Mouse (Mus musculus): Measurements from ENCODE around the gene Myo15. TPM values are rescaled to one million over a fixed set of nuclear protein-coding genes. Genes with fewer than 3 reads are reported as not detected.
"Not testable (repeated sequence)": the region's sequence is repeated elsewhere in the genome, so short reads cannot be mapped to it uniquely, and the experiment has no call there.

Gene Myo15
- polyA plus RNA-seq, 1 experiment: 8.2 TPM

DNA sequence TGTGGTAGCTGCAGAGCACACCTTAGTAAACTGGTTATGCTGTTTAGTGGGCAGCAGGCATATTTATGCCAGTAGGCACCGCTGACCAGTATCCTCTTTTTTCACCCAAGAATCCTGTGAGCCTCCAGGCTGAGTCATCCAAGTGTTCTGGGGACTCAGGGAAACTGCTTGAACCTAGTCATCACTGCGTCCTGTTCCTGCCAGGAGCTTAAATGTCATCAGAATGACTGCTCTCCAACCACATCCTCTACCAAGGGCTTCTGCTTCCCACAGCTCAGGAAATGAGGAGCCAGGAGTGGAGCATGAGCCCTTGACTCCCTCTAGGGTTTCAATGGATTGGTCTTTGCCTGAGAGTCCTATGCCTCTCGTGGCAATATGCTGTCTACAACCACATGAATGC lies 32.5 kb upstream of the Myo15 start:
- no peaks in the 10 kb centered on the region for H3K27me3 ChIP-seq (ENCODE audit: control insufficient read depth, insufficient read depth, low read length)

DNA sequence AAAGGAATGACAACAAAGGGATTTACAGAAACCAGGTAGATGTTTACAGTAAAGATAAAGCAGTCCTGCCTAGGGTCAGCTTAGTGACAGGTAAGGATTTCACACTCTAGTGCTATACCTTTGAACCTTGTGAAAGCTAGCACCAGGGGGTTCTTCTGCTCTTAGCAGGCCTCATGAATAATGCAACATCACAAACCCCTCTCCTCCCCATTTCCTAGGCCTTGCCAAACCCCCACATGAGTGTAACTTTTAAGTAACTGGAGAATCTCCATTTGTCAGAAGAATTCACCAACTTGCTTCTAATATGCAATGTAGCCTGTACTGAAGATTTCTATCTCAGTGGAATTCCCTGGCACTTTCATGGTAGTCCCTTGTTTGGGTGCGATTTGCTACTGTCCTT lies 29.5 kb upstream of the Myo15 start:
- H3K4me3 ChIP-seq (ENCODE audit: control insufficient read depth, low read depth, low read length); H3K27ac ChIP-seq (ENCODE audit: control insufficient read depth, insufficient read depth, low read depth, low read length); H3K27me3 ChIP-seq (ENCODE audit: control insufficient read depth, insufficient read depth, low read length); H3K4me1 ChIP-seq (ENCODE audit: control insufficient read depth, insufficient read depth, low read length): not testable (repeated sequence)
- peaks cover 11% of the 10 kb centered on the region for H3K36me3 ChIP-seq (ENCODE audit: control insufficient read depth, insufficient read depth, low read length)

More for the DNA sequence above, 32.5 kb upstream of the Myo15 start:
- Histone ChIP-seq H3K36me3 (ENCODE audit: control insufficient read depth, insufficient read depth, low read length) (peaks cover 7% of the 10 kb centered on the region), H3K4me3 (ENCODE audit: control insufficient read depth, low read depth, low read length) (no peak overlapping the region), H3K4me1 (ENCODE audit: control insufficient read depth, insufficient read depth, low read length) (no peaks in the 10 kb centered on the region), H3K27ac (ENCODE audit: control insufficient read depth, insufficient read depth, low read depth, low read length) (no peak overlapping the region)
- no peak for TF ChIP-seq CTCF (IDR thresholded peaks at IDR 0.05; ENCODE audit: control insufficient read depth, insufficient read depth, insufficient replicate concordance, low read depth, low read length)
- TF ChIP-seq POLR2A (IDR thresholded peaks at IDR 0.05; ENCODE audit: control insufficient read depth, low read depth, low read length): no peak

DNA sequence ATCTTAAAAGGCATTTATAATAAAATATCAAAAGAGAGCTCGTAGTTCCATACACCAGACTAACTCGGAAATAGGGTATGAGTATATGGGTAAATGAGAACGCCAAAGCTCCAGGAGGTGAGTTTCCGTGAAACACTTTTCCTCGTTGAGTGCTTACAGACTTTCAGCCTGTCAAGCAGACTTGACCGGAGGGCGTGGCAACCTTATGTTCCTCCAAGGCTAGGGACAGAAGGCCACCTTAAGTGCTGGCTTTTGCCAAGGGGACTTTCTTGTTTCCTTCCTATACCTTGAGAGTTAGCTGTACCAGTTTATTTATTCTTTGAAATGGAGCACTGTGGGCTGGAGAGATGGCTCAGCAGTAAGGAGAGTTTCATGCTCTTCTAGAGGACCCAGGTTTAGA lies 29.0 kb upstream of the Myo15 start:
- no peak for TF ChIP-seq CTCF (IDR thresholded peaks at IDR 0.05; ENCODE audit: control insufficient read depth, insufficient read depth, insufficient replicate concordance, low read depth, low read length)
- no peak for TF ChIP-seq POLR2A (IDR thresholded peaks at IDR 0.05; ENCODE audit: control insufficient read depth, low read depth, low read length)
- Histone ChIP-seq H3K4me3 (ENCODE audit: control insufficient read depth, low read depth, low read length) (no peak overlapping the region), H3K27ac (ENCODE audit: control insufficient read depth, insufficient read depth, low read depth, low read length) (no peak overlapping the region), H3K4me1 (ENCODE audit: control insufficient read depth, insufficient read depth, low read length) (no peaks in the 10 kb centered on the region), H3K36me3 (ENCODE audit: control insufficient read depth, insufficient read depth, low read length) (peaks cover 11% of the 10 kb centered on the region), H3K27me3 (ENCODE audit: control insufficient read depth, insufficient read depth, low read length) (no peaks in the 10 kb centered on the region)

DNA sequence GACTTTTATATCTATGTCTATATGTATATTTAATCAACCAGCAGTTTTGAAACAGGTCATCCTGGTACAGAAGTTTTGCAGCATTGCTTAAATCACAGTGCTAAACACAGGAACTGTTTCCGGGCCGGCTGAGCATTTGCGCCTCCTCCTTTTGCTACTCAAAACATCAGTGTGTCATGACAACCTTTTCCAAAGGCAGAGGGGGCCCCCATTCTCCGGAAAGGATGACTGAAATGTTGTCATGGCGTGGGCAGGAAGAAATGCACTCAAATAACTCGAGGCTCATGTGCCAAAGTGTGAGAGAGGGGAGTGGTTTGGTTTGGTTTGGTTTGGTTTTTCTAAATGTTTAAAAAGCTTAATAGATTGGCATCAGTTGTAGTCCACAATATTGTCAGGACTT lies 26.2 kb upstream of the Myo15 start:
- Histone ChIP-seq H3K36me3 (ENCODE audit: control insufficient read depth, insufficient read depth, low read length) (peaks cover 7% of the 10 kb centered on the region), H3K4me3 (ENCODE audit: control insufficient read depth, low read depth, low read length) (no peak overlapping the region), H3K27ac (ENCODE audit: control insufficient read depth, insufficient read depth, low read depth, low read length) (no peak overlapping the region), H3K4me1 (ENCODE audit: control insufficient read depth, insufficient read depth, low read length) (no peaks in the 10 kb centered on the region), H3K27me3 (ENCODE audit: control insufficient read depth, insufficient read depth, low read length) (no peaks in the 10 kb centered on the region)
- no peak for TF ChIP-seq CTCF (IDR thresholded peaks at IDR 0.05; ENCODE audit: control insufficient read depth, insufficient read depth, insufficient replicate concordance, low read depth, low read length)
- TF ChIP-seq POLR2A (IDR thresholded peaks at IDR 0.05; ENCODE audit: control insufficient read depth, low read depth, low read length): no peak

DNA sequence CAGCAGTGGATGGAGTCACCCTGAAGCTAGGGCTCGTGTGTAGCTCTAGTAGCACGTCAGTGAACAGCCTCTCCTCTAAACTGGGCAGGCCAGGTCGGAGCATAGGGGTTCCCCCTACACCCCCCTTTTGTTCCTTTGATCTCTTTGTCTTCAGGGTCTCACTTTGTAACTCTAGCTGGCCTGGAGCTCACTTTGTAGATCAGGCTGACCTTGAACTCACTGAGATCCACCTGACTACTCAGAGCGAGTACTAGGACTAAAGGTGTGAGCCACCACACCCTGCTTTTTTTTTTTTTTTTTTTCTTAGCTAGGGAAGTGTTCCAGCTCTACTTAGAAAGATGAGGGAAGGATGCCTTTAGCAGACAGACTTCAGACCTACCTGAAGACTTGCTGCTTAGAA lies 25.1 kb upstream of the Myo15 start:
- no peak for TF ChIP-seq CTCF (IDR thresholded peaks at IDR 0.05; ENCODE audit: control insufficient read depth, insufficient read depth, insufficient replicate concordance, low read depth, low read length)
- TF ChIP-seq POLR2A (IDR thresholded peaks at IDR 0.05; ENCODE audit: control insufficient read depth, low read depth, low read length): no peak
- H3K4me1 ChIP-seq (ENCODE audit: control insufficient read depth, insufficient read depth, low read length): no peaks in the 10 kb centered on the region
- peaks cover 5% of the 10 kb centered on the region for H3K36me3 ChIP-seq (ENCODE audit: control insufficient read depth, insufficient read depth, low read length)
- H3K27ac ChIP-seq (ENCODE audit: control insufficient read depth, insufficient read depth, low read depth, low read length): no peak overlapping the region
- no peak overlapping the region for H3K4me3 ChIP-seq (ENCODE audit: control insufficient read depth, low read depth, low read length)
- no peaks in the 10 kb centered on the region for H3K27me3 ChIP-seq (ENCODE audit: control insufficient read depth, insufficient read depth, low read length)

DNA sequence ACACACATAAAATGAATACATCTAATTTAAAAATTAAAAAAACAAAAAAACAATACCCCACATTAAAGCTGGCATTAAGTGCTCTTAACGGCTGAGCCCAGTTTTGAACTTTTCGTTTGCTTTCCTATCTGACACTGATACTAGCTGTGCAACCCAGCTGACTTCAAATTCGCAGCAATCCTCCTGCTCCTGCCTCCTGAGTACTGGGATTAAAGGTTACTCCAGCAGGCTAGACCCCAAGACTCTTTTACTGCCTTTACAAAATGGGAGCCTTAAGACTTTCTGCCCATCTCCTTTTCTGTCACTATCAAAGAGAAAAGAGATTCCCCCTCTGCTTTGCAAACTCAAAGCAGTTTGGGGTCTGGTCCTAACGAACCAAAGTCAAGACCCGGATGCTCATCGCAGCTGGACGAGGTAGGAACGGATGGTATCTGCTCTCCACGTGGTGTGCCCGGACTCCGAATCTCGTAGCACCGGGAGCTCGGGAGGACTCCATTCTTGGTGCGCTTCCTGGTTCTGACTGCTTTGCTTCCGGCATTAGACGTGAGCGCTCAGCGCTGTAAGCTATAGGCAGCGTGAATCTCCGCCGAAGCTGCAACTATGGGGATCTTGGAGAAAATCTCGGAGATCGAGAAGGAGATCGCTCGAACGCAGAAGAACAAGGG lies 14.9 kb upstream of the Myo15 start, which contains the start of gene Drg2:
TSS of gene Drg2 (plus strand) at position 512 of the 665 bp plus-strand sequence.
- H3K27ac ChIP-seq (ENCODE audit: control insufficient read depth, insufficient read depth, low read depth, low read length): peak within 1 kb of the TSS; percentile 47
- TF ChIP-seq CTCF (IDR thresholded peaks at IDR 0.05; ENCODE audit: control insufficient read depth, insufficient read depth, insufficient replicate concordance, low read depth, low read length) (no peak), POLR2A (IDR thresholded peaks at IDR 0.05; ENCODE audit: control insufficient read depth, low read depth, low read length) (peak; percentile 80)
- peaks cover 6% of the 10 kb centered on the region for H3K4me1 ChIP-seq (ENCODE audit: control insufficient read depth, insufficient read depth, low read length)
- H3K4me3 ChIP-seq (ENCODE audit: control insufficient read depth, low read depth, low read length): peak within 1 kb of the TSS; percentile 95
- peaks cover 1% of the 10 kb centered on the region; the same call in 1 of the 2 replicates for H3K36me3 ChIP-seq (ENCODE audit: control insufficient read depth, insufficient read depth, low read length)
- H3K27me3 ChIP-seq (ENCODE audit: control insufficient read depth, insufficient read depth, low read length): no peaks in the 10 kb centered on the region

DNA sequence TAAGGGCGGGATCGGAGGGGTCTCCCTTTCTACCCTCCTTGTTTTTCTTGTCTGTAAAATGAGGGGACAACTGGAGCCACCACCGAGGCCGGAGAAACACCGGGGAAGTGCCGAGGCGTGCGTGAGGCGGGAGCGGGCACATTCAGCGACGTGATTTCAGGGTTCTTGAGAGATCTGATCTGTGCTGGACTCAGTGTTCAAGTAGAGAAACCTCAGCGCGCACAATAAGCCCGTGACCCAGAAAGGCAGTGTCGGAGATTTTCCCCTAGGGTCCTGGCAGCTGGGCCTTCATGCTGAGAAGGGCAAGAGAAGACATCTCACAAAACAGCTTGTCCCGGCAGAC lies 14.4 kb upstream of the Myo15 start:
- peak overlapping the region; percentile 95 for H3K4me3 ChIP-seq (ENCODE audit: control insufficient read depth, low read depth, low read length)
- peak overlapping the region; percentile 47 for H3K27ac ChIP-seq (ENCODE audit: control insufficient read depth, insufficient read depth, low read depth, low read length)
- H3K27me3 ChIP-seq (ENCODE audit: control insufficient read depth, insufficient read depth, low read length): no peaks in the 10 kb centered on the region
- H3K4me1 ChIP-seq (ENCODE audit: control insufficient read depth, insufficient read depth, low read length): peaks cover 6% of the 10 kb centered on the region
- no peak for TF ChIP-seq CTCF (IDR thresholded peaks at IDR 0.05; ENCODE audit: control insufficient read depth, insufficient read depth, insufficient replicate concordance, low read depth, low read length)
- peaks cover 1% of the 10 kb centered on the region; the same call in 1 of the 2 replicates for H3K36me3 ChIP-seq (ENCODE audit: control insufficient read depth, insufficient read depth, low read length)

DNA sequence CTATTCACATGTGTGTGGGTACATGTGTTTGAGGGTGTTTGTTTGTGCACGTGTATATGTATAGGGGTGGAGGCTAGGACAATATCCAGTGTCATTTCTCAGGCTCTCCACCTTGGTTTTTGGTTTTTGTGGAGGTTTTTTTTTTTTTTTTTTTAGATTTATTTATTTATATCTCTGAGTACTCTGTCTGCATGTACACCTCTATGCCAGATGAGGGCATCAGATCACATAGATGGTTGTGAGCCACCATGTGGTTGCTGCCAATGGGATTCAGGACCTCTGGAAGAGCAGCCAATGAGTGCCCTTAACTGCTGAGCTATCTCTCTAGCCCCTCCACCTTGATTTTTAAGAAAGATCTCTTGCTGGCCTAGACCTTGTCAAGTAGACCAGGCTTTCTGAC lies 11.2 kb upstream of the Myo15 start:
- Histone ChIP-seq H3K27me3 (ENCODE audit: control insufficient read depth, insufficient read depth, low read length) (no peaks in the 10 kb centered on the region), H3K36me3 (ENCODE audit: control insufficient read depth, insufficient read depth, low read length) (peaks cover 1% of the 10 kb centered on the region; the same call in 1 of the 2 replicates), H3K4me3 (ENCODE audit: control insufficient read depth, low read depth, low read length) (no peak overlapping the region), H3K27ac (ENCODE audit: control insufficient read depth, insufficient read depth, low read depth, low read length) (no peak overlapping the region), H3K4me1 (ENCODE audit: control insufficient read depth, insufficient read depth, low read length) (peaks cover 6% of the 10 kb centered on the region)
- no peak for TF ChIP-seq POLR2A (IDR thresholded peaks at IDR 0.05; ENCODE audit: control insufficient read depth, low read depth, low read length)
- TF ChIP-seq CTCF (IDR thresholded peaks at IDR 0.05; ENCODE audit: control insufficient read depth, insufficient read depth, insufficient replicate concordance, low read depth, low read length): no peak

All from testis, adult 2 months (tissue).